ENCODE assay signal across 21 mouse cellular contexts in the genomic region with DNA sequence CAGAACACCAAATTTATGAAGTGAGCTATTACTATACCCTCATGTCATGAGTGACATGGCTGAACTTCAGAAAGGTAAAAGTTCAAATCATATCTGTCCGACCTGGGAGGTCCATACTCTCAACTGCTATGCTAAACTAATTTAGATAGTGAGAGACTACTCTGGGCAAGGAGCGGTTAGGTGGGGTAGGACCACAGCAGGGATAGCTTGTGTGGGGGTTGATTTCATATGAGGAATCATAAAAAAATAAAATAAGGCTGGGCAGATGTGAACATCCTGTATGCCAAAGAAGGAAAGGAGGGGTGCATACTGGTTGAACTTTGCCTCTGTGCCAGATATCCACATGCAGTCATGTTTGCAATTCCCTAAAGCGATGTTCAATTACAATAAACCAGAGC. TPM values are rescaled to one million over a fixed set of nuclear protein-coding genes. Genes with fewer than 3 reads are reported as not detected.
A peak's percentile ranks its signal among the peaks of the same experiment; 100 is the strongest.
DNase-seq lines count a peak whose midpoint lies in the region; ATAC-seq and TF ChIP-seq lines count a peak whose summit lies in the region.
"Had no signal": no experiment of that assay in that cellular context is flagged by ENCODE, and none has a peak within 500 bp of the region (broad histone marks: within the 10 kb centered on the region; RNA-seq: fewer than 3 reads in every experiment).

No protein-coding gene starts in this region.

- H3K4me1 ChIP-seq in intestine, embryonic 15.5 days (replicated peaks), result 0 out of 2 replicates have a peak, but pooled peaks cover 2% of the 10 kb centered on the region
- 0 out of 2 replicates have a peak, but pooled peaks cover 2% of the 10 kb centered on the region for H3K4me1 ChIP-seq in intestine, embryonic 16.5 days (ENCODE audit: control insufficient read depth, insufficient read depth, low read length)
- H3K4me1 ChIP-seq in small intestine, adult 2 months (ENCODE audit: control insufficient read depth, insufficient read depth, insufficient read length, low read length), result peaks cover 12% of the 10 kb centered on the region
- no peaks in the 10 kb centered on the region for H3K4me1 ChIP-seq in liver, embryonic 12.5 days
- H3K4me1 ChIP-seq: embryonic facial prominence, embryonic 12.5 days had no signal

- H3K36me3 ChIP-seq in intestine, embryonic 15.5 days, result no peaks in the 10 kb centered on the region
- no peaks in the 10 kb centered on the region for H3K36me3 ChIP-seq in intestine, embryonic 16.5 days (ENCODE audit: control insufficient read depth, insufficient read depth, low read length)
- no peaks in the 10 kb centered on the region for H3K36me3 ChIP-seq in small intestine, adult 2 months (ENCODE audit: control insufficient read depth, insufficient read depth, low read length)
- no peaks in the 10 kb centered on the region for H3K36me3 ChIP-seq in liver, embryonic 12.5 days
- H3K36me3 ChIP-seq: embryonic facial prominence, embryonic 10.5 days; embryonic facial prominence, embryonic 12.5 days; forebrain, embryonic 15.5 days had no signal

- no peak for TF ChIP-seq POLR2A in small intestine, adult 2 months (IDR thresholded peaks at IDR 0.05; ENCODE audit: low read depth, low read length)

- no peaks in the 10 kb centered on the region for H3K27me3 ChIP-seq in intestine, embryonic 15.5 days (replicated peaks)
- H3K27me3 ChIP-seq in intestine, embryonic 16.5 days (replicated peaks; ENCODE audit: control insufficient read depth, insufficient read depth, low read length), result no peaks in the 10 kb centered on the region
- no peaks in the 10 kb centered on the region for H3K27me3 ChIP-seq in small intestine, adult 2 months (ENCODE audit: control insufficient read depth, insufficient read depth, low read length)
- peaks cover 14% of the 10 kb centered on the region for H3K27me3 ChIP-seq in liver, embryonic 12.5 days (replicated peaks)
- H3K27me3 ChIP-seq: forebrain, embryonic 15.5 days had no signal

- no peaks in the 10 kb centered on the region for H3K9me3 ChIP-seq in intestine, embryonic 15.5 days
- no peaks in the 10 kb centered on the region for H3K9me3 ChIP-seq in intestine, embryonic 16.5 days (ENCODE audit: control insufficient read depth, low read length)
- no peaks in the 10 kb centered on the region for H3K9me3 ChIP-seq in liver, embryonic 12.5 days (replicated peaks)
- H3K9me3 ChIP-seq: embryonic facial prominence, embryonic 10.5 days; embryonic facial prominence, embryonic 12.5 days; forebrain, embryonic 13.5 days; forebrain, embryonic 15.5 days had no signal

- DNase-seq in cerebellum, postnatal 4 days (ENCODE audit: low spot score in 2 of 2), result no peak
- DNase-seq: adrenal gland, adult 2 months; adrenal gland, postnatal 10 days; adrenal gland, postnatal 25 days; cerebellum, adult 11 months; cerebellum, adult 18-20 months; cerebellum, adult 8-10 months; cerebellum, adult 9-11 months; cerebellum, postnatal 14 days; cerebellum, postnatal 36 days; forebrain, postnatal 0 days had no signal

- H3K27ac ChIP-seq in intestine, embryonic 15.5 days, result peak overlapping the region; percentile 27; the same call in 1 of the 2 replicates
- H3K27ac ChIP-seq in intestine, embryonic 16.5 days (ENCODE audit: low read length), result peak overlapping the region; percentile 70; the same call in 1 of the 2 replicates
- peak overlapping the region; percentile 93 for H3K27ac ChIP-seq in small intestine, adult 2 months (ENCODE audit: insufficient read depth, low read depth, low read length)
- H3K27ac ChIP-seq in liver, embryonic 12.5 days, result no peak overlapping the region
- H3K27ac ChIP-seq: embryonic facial prominence, embryonic 10.5 days; embryonic facial prominence, embryonic 12.5 days; forebrain, embryonic 13.5 days; forebrain, embryonic 15.5 days had no signal

- peak; percentile 91 for ATAC-seq in intestine, embryonic 15.5 days
- ATAC-seq in intestine, embryonic 16.5 days, result peak; percentile 90
- no peak for ATAC-seq in liver, embryonic 12.5 days
- ATAC-seq: forebrain, embryonic 13.5 days; forebrain, embryonic 15.5 days; forebrain, postnatal 0 days had no signal

- WGBS in intestine, embryonic 15.5 days, result 63% methylated on average over 3 of the region's 3 CpGs
- 56% methylated on average over 3 of the region's 3 CpGs for WGBS in intestine, embryonic 16.5 days
- 29% methylated on average over 3 of the region's 3 CpGs for WGBS in small intestine, adult 2 months
- 73% methylated on average over 3 of the region's 3 CpGs for WGBS in liver, embryonic 12.5 days (ENCODE audit: insufficient replicate concordance)

- TF ChIP-seq CTCF in small intestine, adult 2 months (IDR thresholded peaks at IDR 0.05; ENCODE audit: extremely low read depth, insufficient read length, insufficient replicate concordance, low read depth, low read length), result no peak

- no peak overlapping the region for H3K9ac ChIP-seq in intestine, embryonic 15.5 days
- H3K9ac ChIP-seq in intestine, embryonic 16.5 days (ENCODE audit: low read depth, low read length), result no peak overlapping the region
- H3K9ac ChIP-seq in liver, embryonic 12.5 days, result no peak overlapping the region
- H3K9ac ChIP-seq: embryonic facial prominence, embryonic 12.5 days; forebrain, embryonic 13.5 days; forebrain, embryonic 15.5 days; forebrain, postnatal 0 days had no signal

- no peak overlapping the region for H3K4me3 ChIP-seq in intestine, embryonic 15.5 days (replicated peaks)
- no peak overlapping the region for H3K4me3 ChIP-seq in intestine, embryonic 16.5 days (ENCODE audit: low read length)
- no peak overlapping the region for H3K4me3 ChIP-seq in small intestine, adult 2 months (ENCODE audit: low read depth, low read length)
- no peak overlapping the region for H3K4me3 ChIP-seq in liver, embryonic 12.5 days
- H3K4me3 ChIP-seq: embryonic facial prominence, embryonic 10.5 days; embryonic facial prominence, embryonic 12.5 days; forebrain, embryonic 13.5 days; forebrain, embryonic 15.5 days had no signal

- H3K4me2 ChIP-seq in intestine, embryonic 15.5 days (replicated peaks), result 0 out of 2 replicates have a peak overlapping the region, but pooled peaks have one; percentile 24
- H3K4me2 ChIP-seq in intestine, embryonic 16.5 days (ENCODE audit: low read depth, low read length), result 0 out of 2 replicates have a peak overlapping the region, but pooled peaks have one; percentile 13
- H3K4me2 ChIP-seq in liver, embryonic 12.5 days, result no peak overlapping the region
- H3K4me2 ChIP-seq: embryonic facial prominence, embryonic 12.5 days; forebrain, embryonic 13.5 days; forebrain, embryonic 15.5 days had no signal

RNA-seq across cellular contexts. Expression of gene Mfsd6l, which starts 9.0 kb away (rescaled TPM):
- 4.3 and 4.7 TPM in 2 replicates for polyA plus RNA-seq in intestine, embryonic 15.5 days (2015; fragmentation: Nextera tagmentation; extraction: Ambion mirVana)
- polyA plus RNA-seq in intestine, embryonic 16.5 days (2015; fragmentation: Nextera tagmentation; extraction: Ambion mirVana), result 4.5 and 6.8 TPM in 2 replicates
- 6.9 and 20.4 TPM in 2 replicates for polyA plus RNA-seq in small intestine, adult 2 months (2012; rRNA removed)
- not detected in 2 replicates for polyA plus RNA-seq in liver, embryonic 12.5 days (2016; fragmentation: Nextera tagmentation; extraction: Ambion mirVana)
- polyA plus RNA-seq: C2C12; forebrain, embryonic 11.5 days; forebrain, embryonic 13.5 days; forebrain, embryonic 15.5 days had no signal

RNA-seq across cellular contexts. Expression of gene Ccdc42, which starts 21.8 kb away (rescaled TPM):
- polyA plus RNA-seq in intestine, embryonic 15.5 days (2015; fragmentation: Nextera tagmentation; extraction: Ambion mirVana), result 0.21 and 0.25 TPM in 2 replicates
- polyA plus RNA-seq in intestine, embryonic 16.5 days (2015; fragmentation: Nextera tagmentation; extraction: Ambion mirVana), result 0.38 TPM in 1 of 2 replicates, not detected in the other
- polyA plus RNA-seq in small intestine, adult 2 months (2012; rRNA removed), result 0.20 and 1.6 TPM in 2 replicates
- 0.15 TPM in 1 of 2 replicates, not detected in the other for polyA plus RNA-seq in liver, embryonic 12.5 days (2016; fragmentation: Nextera tagmentation; extraction: Ambion mirVana)
- polyA plus RNA-seq: adrenal gland, adult 2 months; C2C12; forebrain, embryonic 13.5 days had no signal
